Mouse (Mus musculus) neural tube, embryonic 12.5 days (tissue): ENCODE results near the gene Nup62cl. TPM values are rescaled to one million over a fixed set of nuclear protein-coding genes. Genes with fewer than 3 reads are reported as not detected.

Experiments
- ATAC-seq: fragments of 200-750 bp; cut with Nextera tagmentation; 2 replicates; pipeline ENCODE4 v1.8.0; 2017; ENCODE audit warnings: low read depth, mild to moderate bottlenecking, moderate TSS enrichment, moderate library complexity; ENCODE audit not compliant: low FRiP score
- H3K27ac ChIP-seq: fragments of 300-500 bp; sonication (generic); 2 replicates; pipeline ENCODE4 v1.5.1; 2016
- H3K27me3 ChIP-seq: fragments of 300-500 bp; sonication (generic); replicated peaks from 2 replicates; pipeline ENCODE4 v1.6.1; 2016; ENCODE audit warnings: mild to moderate bottlenecking
- H3K36me3 ChIP-seq: fragments of 300-500 bp; sonication (generic); 2 replicates; pipeline ENCODE4 v1.6.1; 2016; ENCODE audit warnings: mild to moderate bottlenecking
- H3K4me1 ChIP-seq: fragments of 300-500 bp; sonication (generic); 2 replicates; pipeline ENCODE4 v1.6.1; 2016
- H3K4me2 ChIP-seq: fragments of 300-500 bp; sonication (generic); replicated peaks from 2 replicates; pipeline ENCODE4 v1.6.1; 2016; ENCODE audit warnings: mild to moderate bottlenecking
- H3K4me3 ChIP-seq: fragments of 300-500 bp; sonication (generic); 2 replicates; pipeline ENCODE4 v1.5.1; 2016
- H3K9ac ChIP-seq: fragments of 300-500 bp; sonication (generic); 2 replicates; pipeline ENCODE4 v1.6.1; 2016; ENCODE audit warnings: mild to moderate bottlenecking
- H3K9me3 ChIP-seq: fragments of 300-500 bp; sonication (generic); 2 replicates; pipeline ENCODE4 v1.6.1; 2016; ENCODE audit warnings: mild to moderate bottlenecking
- WGBS: fragments of 180-500 bp; shearing (Covaris S2); methylation state at CpG from one replicate; pipeline ENCODE4 v1.1.7; 2016; 5-methylcytosine and 5-hydroxymethylcytosine counted together
- polyA plus RNA-seq: library from polyadenylated mRNA; unstranded; fragments of >200 nt; fragmentation: Nextera tagmentation; extraction: Ambion mirVana; gene quantifications from 2 replicates; pipeline ENCODE4 v1.2.1, GENCODE M21; 2016

Nup62cl gene
- 1.2 and 1.9 TPM in 2 replicates for polyA plus RNA-seq

GRCm38 (mm10) chrX:140062135-140062975 lies at the start of gene Nup62cl, which contains the start of gene Pih1h3b:
Gene Nup62cl (minus strand): TSS chrX:140062712.
Gene Pih1h3b (plus strand): TSS chrX:140062879.
- WGBS = 21% methylated on average over 64 of the region's 64 CpGs
- H3K9me3 ChIP-seq = no peaks in the 10 kb centered on the region
- H3K4me1 ChIP-seq = no peaks in the 10 kb centered on the region
- peak; percentile 83 for ATAC-seq
- peak within 1 kb of the TSS; percentile 57 for H3K4me2 ChIP-seq
- no peak within 1 kb of the TSS for H3K9ac ChIP-seq
- peak within 1 kb of the TSS; percentile 31 for H3K4me3 ChIP-seq
- H3K27ac ChIP-seq = no peak within 1 kb of the TSS
- peaks cover 21% of the 10 kb centered on the region for H3K27me3 ChIP-seq
- H3K36me3 ChIP-seq = no peaks in the 10 kb centered on the region

DNA sequence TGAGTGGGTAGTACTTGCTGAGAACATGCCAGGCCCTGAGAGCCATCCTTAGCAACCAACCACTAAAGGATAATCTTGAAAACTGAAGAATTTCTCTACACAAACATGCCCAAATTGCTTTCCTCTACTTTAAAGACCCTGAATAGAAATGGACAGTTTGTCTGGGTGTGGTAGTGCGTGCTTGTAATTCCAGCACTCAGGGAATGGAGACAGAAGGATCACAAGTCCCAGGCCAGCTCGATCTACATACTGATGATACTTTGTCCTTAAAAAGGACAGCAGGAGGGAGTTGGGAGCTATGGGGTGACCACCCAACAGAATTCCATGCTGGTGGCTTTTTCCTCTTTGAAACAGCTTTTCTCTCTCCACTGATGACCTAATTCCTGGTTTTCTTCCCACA lies 31.6 kb upstream of the Nup62cl start:
- no peak overlapping the region for H3K4me2 ChIP-seq
- H3K4me1 ChIP-seq = no peaks in the 10 kb centered on the region
- no peak overlapping the region for H3K9ac ChIP-seq
- no peaks in the 10 kb centered on the region; the same call in 1 of the 2 replicates for H3K27me3 ChIP-seq
- no peak overlapping the region for H3K27ac ChIP-seq
- H3K4me3 ChIP-seq = no peak overlapping the region
- WGBS = 81% methylated on average over 2 of the region's 2 CpGs
- H3K36me3 ChIP-seq = no peaks in the 10 kb centered on the region
- no peaks in the 10 kb centered on the region for H3K9me3 ChIP-seq
- no peak for ATAC-seq

DNA sequence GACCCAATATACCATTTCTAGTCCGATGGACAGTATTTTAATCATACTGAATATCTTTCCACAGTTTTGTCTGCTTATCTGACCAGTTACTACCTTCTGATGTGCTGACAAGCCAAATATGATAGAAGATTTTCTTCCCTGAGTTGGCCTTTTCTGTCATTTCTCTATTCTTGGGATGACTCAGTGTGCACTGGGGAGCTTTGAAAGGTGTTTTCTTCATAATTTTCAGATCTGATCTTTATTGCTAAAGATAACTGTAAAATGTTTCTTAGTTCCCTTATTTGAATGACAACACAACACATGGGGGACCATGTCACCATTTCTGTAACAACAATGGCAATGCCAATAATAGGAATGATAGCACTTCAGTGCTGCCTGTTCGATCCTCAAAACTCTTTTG lies 20.0 kb upstream of the Nup62cl start:
- no peak overlapping the region for H3K4me2 ChIP-seq
- H3K27me3 ChIP-seq = no peaks in the 10 kb centered on the region
- no peak overlapping the region for H3K4me3 ChIP-seq
- H3K9me3 ChIP-seq = no peaks in the 10 kb centered on the region
- H3K36me3 ChIP-seq = no peaks in the 10 kb centered on the region
- ATAC-seq = no peak
- no peaks in the 10 kb centered on the region for H3K4me1 ChIP-seq
- no peak overlapping the region for H3K27ac ChIP-seq
- H3K9ac ChIP-seq = no peak overlapping the region
- WGBS = 92% methylated on average over 2 of the region's 2 CpGs

DNA sequence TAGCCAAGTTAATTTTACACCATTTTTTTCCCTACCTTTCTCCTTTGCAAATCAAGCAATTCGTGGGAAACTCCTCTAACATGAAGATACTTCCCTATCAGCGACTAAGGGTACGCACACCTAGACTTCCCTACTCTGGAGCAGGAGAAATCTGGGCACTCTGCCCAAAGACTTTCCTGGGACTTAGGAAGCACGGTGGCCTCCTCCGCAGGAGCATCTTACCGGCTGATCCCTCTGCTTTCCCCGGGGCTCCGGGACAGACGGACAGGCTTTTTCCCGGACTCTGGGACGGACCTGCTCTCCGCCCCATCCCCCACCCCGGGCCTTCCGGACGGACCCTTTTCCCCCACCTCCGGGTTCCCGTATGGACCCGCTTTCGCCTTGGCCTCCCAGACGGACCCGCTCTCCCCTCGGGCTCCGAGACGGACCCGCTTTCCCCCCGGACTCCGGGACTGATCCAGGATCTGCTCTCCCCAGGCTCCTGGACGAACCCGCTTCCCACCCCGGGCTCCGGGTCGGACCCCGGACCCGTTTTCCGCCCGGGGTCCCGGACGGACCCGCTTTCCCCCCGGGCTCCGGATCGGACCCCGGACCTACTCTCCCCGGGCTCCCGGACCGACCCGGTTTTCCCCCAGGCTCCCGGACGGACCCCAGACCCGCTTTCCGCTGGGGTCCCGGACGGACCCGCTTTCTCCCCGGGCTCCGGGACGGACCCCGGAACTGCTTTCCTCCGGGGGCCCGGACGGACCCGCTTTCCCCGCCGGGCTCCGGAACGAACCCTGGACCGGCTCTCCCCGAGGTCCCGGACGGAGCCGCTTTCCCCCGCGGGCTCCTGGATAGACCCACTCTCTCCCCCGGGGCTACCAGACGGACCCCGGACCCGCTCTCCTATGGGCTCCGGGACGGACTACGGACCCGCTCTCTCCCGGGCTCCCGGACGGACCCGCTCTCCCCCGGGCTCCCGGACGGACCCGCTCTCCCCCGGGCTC lies 1.3 kb downstream of the Nup62cl start:
- H3K9ac ChIP-seq = no peak overlapping the region
- no peak overlapping the region for H3K27ac ChIP-seq
- H3K4me2 ChIP-seq = peak overlapping the region; percentile 57
- H3K27me3 ChIP-seq = peaks cover 21% of the 10 kb centered on the region
- peak overlapping the region; percentile 30 for H3K4me3 ChIP-seq
- H3K36me3 ChIP-seq = no peaks in the 10 kb centered on the region
- 21% methylated on average over 89 of the region's 90 CpGs for WGBS
- ATAC-seq = peak; percentile 53; the same call in 1 of the 2 replicates
- no peaks in the 10 kb centered on the region for H3K9me3 ChIP-seq
- no peaks in the 10 kb centered on the region for H3K4me1 ChIP-seq

GRCm38 (mm10) chrX:139998691-139999065 lies 63.8 kb downstream of the Nup62cl start:
- Histone ChIP-seq H3K4me3 (no peak overlapping the region), H3K27ac (no peak overlapping the region), H3K36me3 (no peaks in the 10 kb centered on the region), H3K4me1 (no peaks in the 10 kb centered on the region), H3K4me2 (no peak overlapping the region), H3K9ac (no peak overlapping the region), H3K9me3 (no peaks in the 10 kb centered on the region), H3K27me3 (no peaks in the 10 kb centered on the region)
- 82% methylated on average over 4 of the region's 4 CpGs for WGBS
- peak; percentile 58; the same call in 1 of the 2 replicates for ATAC-seq

DNA sequence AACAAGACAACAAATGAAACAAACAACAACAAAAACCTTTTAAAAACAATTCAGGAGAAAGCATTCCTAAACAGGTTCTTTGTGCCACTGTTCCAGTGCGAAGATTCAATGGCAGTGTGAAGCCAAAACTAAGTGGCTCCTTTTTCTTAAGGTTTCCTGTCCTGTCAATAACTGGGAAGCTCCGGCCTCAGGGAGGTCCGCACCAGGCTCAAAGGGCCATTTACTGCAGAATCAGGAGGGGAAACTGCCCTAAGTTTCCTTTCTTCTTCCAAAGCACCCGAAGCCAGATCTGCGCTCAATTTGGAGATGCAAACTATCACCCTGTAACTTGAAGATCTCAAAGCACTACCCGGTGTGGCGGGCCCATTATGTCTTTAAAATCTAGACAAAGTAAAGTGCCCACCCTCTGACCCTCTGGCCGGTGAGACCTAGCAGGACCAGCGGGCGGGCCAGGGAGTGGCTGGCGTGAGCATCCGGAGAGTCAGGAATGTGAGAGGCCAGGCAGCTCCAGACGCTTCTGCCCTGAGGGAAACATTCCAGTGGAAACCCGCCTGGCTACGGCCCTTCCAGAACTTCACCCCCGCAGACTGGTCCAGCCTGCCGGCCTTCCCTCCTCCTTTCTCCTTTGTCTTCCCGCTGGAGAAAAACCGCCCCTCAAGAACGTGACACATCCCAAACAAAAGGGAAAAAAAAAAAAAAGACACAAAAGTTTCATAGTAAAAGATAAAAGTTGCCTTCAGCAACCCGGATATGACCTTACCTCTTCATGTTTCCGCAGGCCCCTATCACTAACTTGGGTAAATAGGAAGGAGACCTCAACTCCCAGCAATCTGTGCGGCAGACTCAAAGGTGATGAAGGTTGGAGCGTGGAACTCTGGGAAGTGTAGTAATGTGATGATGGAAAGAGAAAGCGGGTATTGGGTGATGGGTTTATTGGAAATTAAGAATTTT lies 64.5 kb downstream of the Nup62cl start, which contains the start of gene Rbm41:
Rbm41 (minus strand) TSS at position 856 of the 951 bp plus-strand sequence.
- WGBS = 14% methylated on average over 25 of the region's 25 CpGs
- H3K9ac ChIP-seq = peak within 1 kb of the TSS; percentile 59
- peak; percentile 91 for ATAC-seq
- no peaks in the 10 kb centered on the region for H3K27me3 ChIP-seq
- H3K27ac ChIP-seq = no peak within 1 kb of the TSS
- no peaks in the 10 kb centered on the region for H3K4me1 ChIP-seq
- H3K4me2 ChIP-seq = peak within 1 kb of the TSS; percentile 54
- H3K4me3 ChIP-seq = peak within 1 kb of the TSS; percentile 44
- no peaks in the 10 kb centered on the region for H3K9me3 ChIP-seq
- peaks cover 3% of the 10 kb centered on the region; the same call in 1 of the 2 replicates for H3K36me3 ChIP-seq

GRCm38 (mm10) chrX:139982115-139982514 lies 80.4 kb downstream of the Nup62cl start:
- ATAC-seq = no peak
- Histone ChIP-seq H3K27me3 (no peaks in the 10 kb centered on the region), H3K4me3 (no peak overlapping the region), H3K9me3 (no peaks in the 10 kb centered on the region), H3K36me3 (no peaks in the 10 kb centered on the region), H3K27ac (no peak overlapping the region), H3K4me1 (no peaks in the 10 kb centered on the region), H3K9ac (no peak overlapping the region), H3K4me2 (no peak overlapping the region)
- WGBS = 87% methylated on average over 5 of the region's 5 CpGs

Other genes starting within 250 kb of the Nup62cl start
- gene Morc4, start 191.0 kb downstream of the Nup62cl start, polyA plus RNA-seq = 7.2 and 8.2 TPM in 2 replicates
- gene Rbm41, start 64.1 kb downstream of the Nup62cl start, polyA plus RNA-seq = 6.8 and 7.4 TPM in 2 replicates
- gene Pih1h3b, start 167 bp upstream of the Nup62cl start, polyA plus RNA-seq = not detected in 2 replicates